Mouse (Mus musculus): ENCODE results near the gene Tbck. TPM values are rescaled to one million over a fixed set of nuclear protein-coding genes. Genes with fewer than 3 reads are reported as not detected.
A peak's percentile ranks its signal among the peaks of the same experiment; 100 is the strongest.

The Tbck gene
- 12.7 and 13.7 TPM in 2 replicates for polyA plus RNA-seq (2015; fragmentation: Nextera tagmentation; extraction: Ambion mirVana)

DNA sequence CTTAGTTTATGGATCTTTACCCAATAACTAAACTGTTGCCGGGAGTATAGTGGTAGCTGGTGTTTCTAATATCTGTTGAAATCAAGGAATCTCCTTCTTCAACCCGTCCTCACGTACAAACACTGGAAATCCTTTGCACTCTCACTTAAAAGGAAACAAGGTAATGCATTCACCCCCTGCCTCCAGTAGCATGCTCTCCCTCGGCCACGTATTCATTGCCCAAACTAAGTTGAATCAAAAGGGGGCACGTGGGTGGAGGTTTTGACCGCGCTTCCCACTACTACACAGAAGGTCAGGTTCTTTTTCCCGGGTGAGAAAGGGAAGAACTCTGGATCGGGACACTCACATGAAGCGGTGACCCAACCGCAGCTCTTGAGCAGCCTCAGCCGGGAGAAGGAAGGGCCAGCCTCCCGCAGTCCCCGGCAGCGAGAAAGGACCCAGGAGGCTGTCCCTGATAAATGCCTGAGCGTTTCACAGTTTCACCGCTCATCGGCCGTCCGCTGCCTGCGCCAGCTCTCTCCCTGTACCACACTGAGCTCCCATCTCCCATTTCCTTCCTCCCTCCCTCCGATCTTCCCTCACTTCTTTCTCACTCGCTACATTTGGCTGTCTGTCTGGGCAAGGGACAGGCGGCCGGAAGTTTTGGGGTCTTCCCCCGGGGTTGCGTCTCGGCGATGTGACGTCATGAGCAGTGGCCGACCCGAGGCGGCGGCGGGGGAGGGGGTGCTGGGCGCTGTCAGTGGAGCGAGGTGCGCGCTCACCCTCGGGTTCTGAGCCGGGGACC lies at the start of gene Tbck:
TSS of gene Tbck (plus strand) at position 698 of the 784 bp plus-strand sequence.
- H3K4me3 ChIP-seq = peak within 1 kb of the TSS; percentile 95
- no peaks in the 10 kb centered on the region for H3K9me3 ChIP-seq
- H3K4me1 ChIP-seq = peaks cover 20% of the 10 kb centered on the region
- under 1% methylated on average over 42 of the region's 42 CpGs for WGBS
- H3K36me3 ChIP-seq = peaks cover 14% of the 10 kb centered on the region
- H3K27me3 ChIP-seq (replicated peaks) = no peaks in the 10 kb centered on the region
- peak within 1 kb of the TSS; percentile 86 for H3K4me2 ChIP-seq
- H3K27ac ChIP-seq (replicated peaks) = peak within 1 kb of the TSS; percentile 90
- ATAC-seq (ENCODE audit: extremely low read depth, insufficient number of reproducible peaks, low FRiP score, low TSS enrichment) = peak; percentile 93
- H3K9ac ChIP-seq = peak within 1 kb of the TSS; percentile 91

DNA sequence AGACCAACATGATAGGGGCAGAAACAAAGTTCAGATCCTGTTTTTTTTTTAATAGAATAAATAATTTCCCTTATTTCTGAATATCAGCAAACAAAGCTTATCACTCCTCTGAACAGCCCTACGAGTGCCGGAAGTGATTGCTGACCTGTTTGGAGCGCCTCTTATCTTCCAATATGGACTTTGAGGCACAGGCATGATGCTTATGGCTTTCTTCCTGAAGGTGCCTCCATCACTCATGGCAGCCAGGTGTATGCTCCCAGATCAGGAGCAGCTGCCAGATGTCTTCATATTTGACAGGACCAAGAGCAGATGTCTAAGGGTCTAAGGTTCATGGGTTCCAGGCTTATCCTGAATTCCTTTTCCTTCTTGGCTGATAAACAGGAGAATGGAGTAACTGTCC lies 46.9 kb upstream of the Tbck start:
- no peaks in the 10 kb centered on the region for H3K9me3 ChIP-seq
- H3K4me3 ChIP-seq = no peak overlapping the region
- no peak overlapping the region for H3K4me2 ChIP-seq
- H3K27me3 ChIP-seq (replicated peaks) = no peaks in the 10 kb centered on the region
- no peak overlapping the region for H3K9ac ChIP-seq
- no peak for ATAC-seq (ENCODE audit: extremely low read depth, insufficient number of reproducible peaks, low FRiP score, low TSS enrichment)
- no peak overlapping the region for H3K27ac ChIP-seq (replicated peaks)
- no peaks in the 10 kb centered on the region for H3K36me3 ChIP-seq
- WGBS = 68% methylated on average over 3 of the region's 3 CpGs
- H3K4me1 ChIP-seq = no peaks in the 10 kb centered on the region

- H3K4me1 ChIP-seq = no peaks in the 10 kb centered on the region
- no peak overlapping the region for H3K4me2 ChIP-seq
- H3K36me3 ChIP-seq = no peaks in the 10 kb centered on the region
- H3K4me3 ChIP-seq = no peak overlapping the region
- no peak overlapping the region for H3K9ac ChIP-seq
- 74% methylated on average over 4 of the region's 4 CpGs for WGBS
- no peak for ATAC-seq (ENCODE audit: extremely low read depth, insufficient number of reproducible peaks, low FRiP score, low TSS enrichment)
- no peaks in the 10 kb centered on the region for H3K9me3 ChIP-seq
- no peak overlapping the region for H3K27ac ChIP-seq (replicated peaks)
- H3K27me3 ChIP-seq (replicated peaks) = no peaks in the 10 kb centered on the region
These were observed 39.9 kb upstream of the Tbck start for GRCm38 (mm10) chr3:132644071-132644470.

- no peaks in the 10 kb centered on the region for H3K27me3 ChIP-seq (replicated peaks)
- H3K9me3 ChIP-seq = no peaks in the 10 kb centered on the region
- H3K9ac ChIP-seq = no peak overlapping the region
- H3K4me3 ChIP-seq = no peak overlapping the region
- 20% methylated on average over 1 of the region's 1 CpGs for WGBS
- no peaks in the 10 kb centered on the region for H3K36me3 ChIP-seq
- no peak for ATAC-seq (ENCODE audit: extremely low read depth, insufficient number of reproducible peaks, low FRiP score, low TSS enrichment)
- H3K4me1 ChIP-seq = no peaks in the 10 kb centered on the region
- no peak overlapping the region for H3K27ac ChIP-seq (replicated peaks)
- no peak overlapping the region for H3K4me2 ChIP-seq
These were observed 37.1 kb upstream of the Tbck start for GRCm38 (mm10) chr3:132646814-132647213.

GRCm38 (mm10) chr3:132649368-132649767 lies 34.6 kb upstream of the Tbck start:
- 0 out of 2 replicates have a peak, but pooled peaks cover 4% of the 10 kb centered on the region for H3K9me3 ChIP-seq
- no peak for ATAC-seq (ENCODE audit: extremely low read depth, insufficient number of reproducible peaks, low FRiP score, low TSS enrichment)
- no peaks in the 10 kb centered on the region for H3K36me3 ChIP-seq
- no peak overlapping the region for H3K4me3 ChIP-seq
- H3K27me3 ChIP-seq (replicated peaks) = no peaks in the 10 kb centered on the region
- no peak overlapping the region for H3K27ac ChIP-seq (replicated peaks)
- H3K4me2 ChIP-seq = no peak overlapping the region
- 71% methylated on average over 7 of the region's 7 CpGs for WGBS
- no peak overlapping the region for H3K9ac ChIP-seq
- H3K4me1 ChIP-seq = no peaks in the 10 kb centered on the region

DNA sequence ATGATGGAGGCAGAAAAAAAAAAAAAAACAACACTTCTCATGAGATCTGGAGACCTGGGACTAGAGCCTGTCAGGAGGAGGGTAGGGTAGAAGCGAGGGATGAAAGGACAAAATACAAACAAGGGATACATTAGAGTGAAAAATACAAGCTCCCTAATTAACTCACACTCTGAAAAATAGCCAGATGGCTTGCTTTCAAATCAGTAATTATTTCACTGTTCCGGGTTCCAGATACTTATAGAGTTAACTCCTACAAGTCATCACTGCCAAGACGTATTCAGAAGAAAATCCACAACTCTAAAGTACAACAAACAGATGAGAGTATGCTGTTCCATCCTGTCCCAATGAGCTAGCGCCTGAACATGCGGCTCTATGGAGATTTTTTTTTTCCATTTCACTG lies 33.8 kb upstream of the Tbck start:
- no peak overlapping the region for H3K27ac ChIP-seq (replicated peaks)
- no peak overlapping the region for H3K9ac ChIP-seq
- no peaks in the 10 kb centered on the region for H3K4me1 ChIP-seq
- no peak overlapping the region for H3K4me2 ChIP-seq
- no peaks in the 10 kb centered on the region for H3K36me3 ChIP-seq
- WGBS = 73% methylated on average over 5 of the region's 5 CpGs
- H3K27me3 ChIP-seq (replicated peaks) = no peaks in the 10 kb centered on the region
- H3K4me3 ChIP-seq = no peak overlapping the region
- H3K9me3 ChIP-seq = 0 out of 2 replicates have a peak, but pooled peaks cover 4% of the 10 kb centered on the region
- no peak for ATAC-seq (ENCODE audit: extremely low read depth, insufficient number of reproducible peaks, low FRiP score, low TSS enrichment)

GRCm38 (mm10) chr3:132651776-132652175 lies 32.2 kb upstream of the Tbck start:
- 0 out of 2 replicates have a peak, but pooled peaks cover 4% of the 10 kb centered on the region for H3K9me3 ChIP-seq
- no peak for ATAC-seq (ENCODE audit: extremely low read depth, insufficient number of reproducible peaks, low FRiP score, low TSS enrichment)
- no peak overlapping the region for H3K27ac ChIP-seq (replicated peaks)
- H3K27me3 ChIP-seq (replicated peaks) = no peaks in the 10 kb centered on the region
- no peak overlapping the region for H3K4me3 ChIP-seq
- no peaks in the 10 kb centered on the region for H3K4me1 ChIP-seq
- no peak overlapping the region for H3K9ac ChIP-seq
- 0 out of 2 replicates have a peak, but pooled peaks cover 4% of the 10 kb centered on the region for H3K36me3 ChIP-seq
- 62% methylated on average over 3 of the region's 3 CpGs for WGBS
- H3K4me2 ChIP-seq = no peak overlapping the region

DNA sequence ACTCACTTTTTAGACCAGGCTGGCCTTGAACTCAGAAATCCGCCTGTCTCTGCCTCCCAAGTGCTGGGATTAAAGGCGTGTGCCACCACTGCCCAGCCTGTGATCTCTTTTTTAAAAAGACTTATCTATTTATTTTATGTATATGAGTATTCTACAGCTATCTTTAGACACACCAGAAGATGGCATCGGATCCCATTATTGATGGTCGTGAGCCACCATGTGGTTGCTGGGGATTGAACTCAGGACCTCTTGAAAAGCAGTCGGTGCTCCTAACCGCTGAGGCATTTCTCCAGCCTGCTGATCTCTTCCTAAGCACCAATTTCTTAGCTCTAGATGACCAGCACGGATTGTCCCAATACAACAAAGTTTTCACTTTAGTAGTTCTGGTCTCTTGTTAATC lies 30.0 kb upstream of the Tbck start:
- no peak for ATAC-seq (ENCODE audit: extremely low read depth, insufficient number of reproducible peaks, low FRiP score, low TSS enrichment)

DNA sequence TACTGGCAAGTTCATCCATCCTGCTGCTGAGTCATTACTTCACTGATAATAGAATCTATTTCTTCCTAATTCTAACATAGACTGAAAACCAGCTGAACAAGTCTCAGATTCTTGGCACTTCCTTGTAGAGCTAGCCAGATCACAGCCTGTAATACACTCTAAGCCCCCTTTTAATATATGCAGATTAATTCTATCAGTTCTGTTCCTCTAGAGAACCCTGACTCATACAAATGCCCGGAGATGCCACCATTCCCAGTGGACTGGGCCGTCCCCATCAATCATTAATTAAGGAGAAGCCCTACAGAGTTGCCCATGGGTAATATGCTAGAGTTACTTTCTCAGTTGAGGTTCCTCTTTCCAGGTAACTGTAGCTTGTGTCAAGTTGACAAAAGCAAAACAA lies 28.0 kb upstream of the Tbck start:
- no peak overlapping the region for H3K27ac ChIP-seq (replicated peaks)
- H3K4me1 ChIP-seq = no peaks in the 10 kb centered on the region
- no peaks in the 10 kb centered on the region for H3K27me3 ChIP-seq (replicated peaks)
- 0 out of 2 replicates have a peak, but pooled peaks cover 4% of the 10 kb centered on the region for H3K9me3 ChIP-seq
- H3K36me3 ChIP-seq = peaks cover 29% of the 10 kb centered on the region
- no peak for ATAC-seq (ENCODE audit: extremely low read depth, insufficient number of reproducible peaks, low FRiP score, low TSS enrichment)
- H3K4me3 ChIP-seq = no peak overlapping the region
- no peak overlapping the region for H3K9ac ChIP-seq
- no peak overlapping the region for H3K4me2 ChIP-seq
- 84% methylated on average over 2 of the region's 2 CpGs for WGBS

More for the DNA sequence above, 30.0 kb upstream of the Tbck start:
- H3K36me3 ChIP-seq = peaks cover 10% of the 10 kb centered on the region
- no peak overlapping the region for H3K4me3 ChIP-seq
- H3K9me3 ChIP-seq = 0 out of 2 replicates have a peak, but pooled peaks cover 4% of the 10 kb centered on the region
- H3K4me2 ChIP-seq = no peak overlapping the region
- no peaks in the 10 kb centered on the region for H3K4me1 ChIP-seq
- no peak overlapping the region for H3K9ac ChIP-seq
- no peak overlapping the region for H3K27ac ChIP-seq (replicated peaks)
- WGBS = 82% methylated on average over 7 of the region's 7 CpGs
- H3K27me3 ChIP-seq (replicated peaks) = no peaks in the 10 kb centered on the region

- no peak for ATAC-seq (ENCODE audit: extremely low read depth, insufficient number of reproducible peaks, low FRiP score, low TSS enrichment)
- 65% methylated on average over 2 of the region's 2 CpGs for WGBS
- H3K27ac ChIP-seq (replicated peaks) = no peak overlapping the region
- peaks cover 35% of the 10 kb centered on the region for H3K36me3 ChIP-seq
- H3K4me3 ChIP-seq = no peak overlapping the region
- no peaks in the 10 kb centered on the region for H3K27me3 ChIP-seq (replicated peaks)
- H3K4me2 ChIP-seq = no peak overlapping the region
- peaks cover 5% of the 10 kb centered on the region for H3K4me1 ChIP-seq
- no peaks in the 10 kb centered on the region for H3K9me3 ChIP-seq
- H3K9ac ChIP-seq = no peak overlapping the region
These were observed 6.5 kb upstream of the Tbck start for GRCm38 (mm10) chr3:132677494-132677893.

DNA sequence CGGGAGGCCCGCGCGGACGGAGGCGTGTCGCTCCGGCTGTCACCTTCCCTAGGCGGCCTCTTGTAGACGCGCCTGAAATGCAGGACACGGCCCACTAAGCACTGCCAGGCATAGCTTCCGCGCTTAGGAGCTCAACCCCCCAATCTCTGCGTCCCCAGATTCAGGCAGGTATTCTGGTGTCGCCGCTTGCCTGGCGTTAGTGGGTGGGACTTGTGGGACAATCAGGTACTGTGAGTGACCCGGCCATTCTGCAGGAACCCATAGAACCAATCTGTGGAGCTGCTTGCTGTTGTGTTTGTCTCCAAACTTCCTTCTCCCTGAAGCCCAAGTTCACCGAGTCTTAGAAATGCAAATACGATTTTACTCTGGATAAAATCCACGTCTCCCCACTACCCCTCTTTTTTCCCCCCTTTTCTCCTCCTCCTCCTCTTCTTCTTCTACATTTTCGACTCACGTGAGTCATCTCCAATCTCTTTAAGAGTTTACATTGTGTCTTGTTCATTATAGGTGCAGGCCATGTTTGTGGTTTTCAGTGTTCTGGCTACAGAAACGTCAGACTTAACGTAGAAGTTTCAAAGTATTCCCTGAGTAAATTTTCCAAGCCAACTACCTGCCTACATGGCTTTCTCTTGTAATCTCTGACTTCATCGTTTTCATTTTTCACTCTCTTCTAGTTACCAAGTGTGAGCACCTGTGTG lies 436 bp downstream of the Tbck start, which contains the start of gene Aimp1:
TSS of gene Aimp1 (minus strand) at position 140 of the 698 bp plus-strand sequence.
- H3K4me1 ChIP-seq = peaks cover 20% of the 10 kb centered on the region
- 2% methylated on average over 27 of the region's 27 CpGs for WGBS

More for the DNA sequence above, 436 bp downstream of the Tbck start, which contains the start of gene Aimp1:
- Histone ChIP-seq H3K9me3 (no peaks in the 10 kb centered on the region), H3K9ac (peak within 1 kb of the TSS; percentile 91), H3K36me3 (peaks cover 17% of the 10 kb centered on the region), H3K27me3 (replicated peaks) (no peaks in the 10 kb centered on the region), H3K27ac (replicated peaks) (peak within 1 kb of the TSS; percentile 90), H3K4me3 (peak within 1 kb of the TSS; percentile 95), H3K4me2 (peak within 1 kb of the TSS; percentile 86)
- no peak for ATAC-seq (ENCODE audit: extremely low read depth, insufficient number of reproducible peaks, low FRiP score, low TSS enrichment)
